Mouse (Mus musculus): Measurements from ENCODE around the gene Grid2. TPM values are rescaled to one million over a fixed set of nuclear protein-coding genes. Genes with fewer than 3 reads are reported as not detected.

Grid2 gene
- polyA plus RNA-seq, 1 experiment = not detected

GRCm38 (mm10) chr6:64605753-64606152 is 1350.1 kb downstream of the Grid2 start:
- Histone ChIP-seq H3K4me1 (ENCODE audit: control insufficient read depth, insufficient read depth, low read length) (no peaks in the 10 kb centered on the region), H3K27ac (ENCODE audit: insufficient read depth, low read depth, low read length) (no peak overlapping the region), H3K4me3 (ENCODE audit: insufficient read depth, low read length) (no peak overlapping the region)
- TF ChIP-seq CTCF (IDR thresholded peaks at IDR 0.05; ENCODE audit: low read depth, low read length) (no peak), POLR2A (IDR thresholded peaks at IDR 0.05; ENCODE audit: borderline replicate concordance, low read depth, low read length) (no peak)

- no peak overlapping the region for H3K27ac ChIP-seq (ENCODE audit: insufficient read depth, low read depth, low read length)
- no peaks in the 10 kb centered on the region for H3K4me1 ChIP-seq (ENCODE audit: control insufficient read depth, insufficient read depth, low read length)
- no peak for TF ChIP-seq CTCF (IDR thresholded peaks at IDR 0.05; ENCODE audit: low read depth, low read length)
- H3K4me3 ChIP-seq (ENCODE audit: insufficient read depth, low read length) = no peak overlapping the region
These were observed 1351.4 kb downstream of the Grid2 start for GRCm38 (mm10) chr6:64607041-64607440.

- no peak for TF ChIP-seq CTCF (IDR thresholded peaks at IDR 0.05; ENCODE audit: low read depth, low read length)
- Histone ChIP-seq H3K4me1 (ENCODE audit: control insufficient read depth, insufficient read depth, low read length) (no peaks in the 10 kb centered on the region), H3K4me3 (ENCODE audit: insufficient read depth, low read length) (no peak overlapping the region), H3K27ac (ENCODE audit: insufficient read depth, low read depth, low read length) (no peak overlapping the region)
These were observed 1352.3 kb downstream of the Grid2 start for GRCm38 (mm10) chr6:64607942-64608341.

- Histone ChIP-seq H3K4me1 (ENCODE audit: control insufficient read depth, insufficient read depth, low read length) (no peaks in the 10 kb centered on the region), H3K27ac (ENCODE audit: insufficient read depth, low read depth, low read length) (no peak overlapping the region), H3K4me3 (ENCODE audit: insufficient read depth, low read length) (no peak overlapping the region)
- TF ChIP-seq POLR2A (IDR thresholded peaks at IDR 0.05; ENCODE audit: borderline replicate concordance, low read depth, low read length) = no peak
- no peak for TF ChIP-seq CTCF (IDR thresholded peaks at IDR 0.05; ENCODE audit: low read depth, low read length)
These were observed 1361.2 kb downstream of the Grid2 start for GRCm38 (mm10) chr6:64616843-64617242.

GRCm38 (mm10) chr6:64617417-64618135 is 1361.9 kb downstream of the Grid2 start:
- Histone ChIP-seq H3K27ac (ENCODE audit: insufficient read depth, low read depth, low read length) (no peak overlapping the region), H3K4me1 (ENCODE audit: control insufficient read depth, insufficient read depth, low read length) (no peaks in the 10 kb centered on the region), H3K4me3 (ENCODE audit: insufficient read depth, low read length) (no peak overlapping the region)
- TF ChIP-seq POLR2A (IDR thresholded peaks at IDR 0.05; ENCODE audit: borderline replicate concordance, low read depth, low read length) (no peak), CTCF (IDR thresholded peaks at IDR 0.05; ENCODE audit: low read depth, low read length) (no peak)

GRCm38 (mm10) chr6:64623404-64623803 is 1367.7 kb downstream of the Grid2 start:
- no peak overlapping the region for H3K27ac ChIP-seq (ENCODE audit: insufficient read depth, low read depth, low read length)
- no peaks in the 10 kb centered on the region for H3K4me1 ChIP-seq (ENCODE audit: control insufficient read depth, insufficient read depth, low read length)
- H3K4me3 ChIP-seq (ENCODE audit: insufficient read depth, low read length) = no peak overlapping the region
- TF ChIP-seq POLR2A (IDR thresholded peaks at IDR 0.05; ENCODE audit: borderline replicate concordance, low read depth, low read length) = no peak
- TF ChIP-seq CTCF (IDR thresholded peaks at IDR 0.05; ENCODE audit: low read depth, low read length) = no peak

GRCm38 (mm10) chr6:64647661-64648060 is 1392.0 kb downstream of the Grid2 start:
- Histone ChIP-seq H3K4me1 (ENCODE audit: control insufficient read depth, insufficient read depth, low read length) (no peaks in the 10 kb centered on the region), H3K4me3 (ENCODE audit: insufficient read depth, low read length) (no peak overlapping the region), H3K27ac (ENCODE audit: insufficient read depth, low read depth, low read length) (no peak overlapping the region)
- TF ChIP-seq POLR2A (IDR thresholded peaks at IDR 0.05; ENCODE audit: borderline replicate concordance, low read depth, low read length) = no peak
- TF ChIP-seq CTCF (IDR thresholded peaks at IDR 0.05; ENCODE audit: low read depth, low read length) = no peak

- H3K27ac ChIP-seq (ENCODE audit: insufficient read depth, low read depth, low read length) = no peak overlapping the region
- TF ChIP-seq POLR2A (IDR thresholded peaks at IDR 0.05; ENCODE audit: borderline replicate concordance, low read depth, low read length) = no peak
- TF ChIP-seq CTCF (IDR thresholded peaks at IDR 0.05; ENCODE audit: low read depth, low read length) = no peak
- H3K4me3 ChIP-seq (ENCODE audit: insufficient read depth, low read length) = no peak overlapping the region
- H3K4me1 ChIP-seq (ENCODE audit: control insufficient read depth, insufficient read depth, low read length) = no peaks in the 10 kb centered on the region
These were observed 1392.5 kb downstream of the Grid2 start for GRCm38 (mm10) chr6:64648196-64648595.

GRCm38 (mm10) chr6:64649296-64650226 is 1393.9 kb downstream of the Grid2 start:
- no peak overlapping the region for H3K4me3 ChIP-seq (ENCODE audit: insufficient read depth, low read length)
- H3K4me1 ChIP-seq (ENCODE audit: control insufficient read depth, insufficient read depth, low read length) = no peaks in the 10 kb centered on the region
- no peak overlapping the region for H3K27ac ChIP-seq (ENCODE audit: insufficient read depth, low read depth, low read length)
- TF ChIP-seq POLR2A (IDR thresholded peaks at IDR 0.05; ENCODE audit: borderline replicate concordance, low read depth, low read length) (no peak), CTCF (IDR thresholded peaks at IDR 0.05; ENCODE audit: low read depth, low read length) (no peak)

GRCm38 (mm10) chr6:64650765-64651164 is 1395.1 kb downstream of the Grid2 start:
- H3K27ac ChIP-seq (ENCODE audit: insufficient read depth, low read depth, low read length) = no peak overlapping the region
- TF ChIP-seq CTCF (IDR thresholded peaks at IDR 0.05; ENCODE audit: low read depth, low read length) (no peak), POLR2A (IDR thresholded peaks at IDR 0.05; ENCODE audit: borderline replicate concordance, low read depth, low read length) (no peak)
- H3K4me1 ChIP-seq (ENCODE audit: control insufficient read depth, insufficient read depth, low read length) = no peaks in the 10 kb centered on the region
- no peak overlapping the region for H3K4me3 ChIP-seq (ENCODE audit: insufficient read depth, low read length)

Measured in bone marrow macrophage, adult 2 months (primary cell).